In genomic region chr3:131771863-131772546, GRCm38 (mm10) we compare ENCODE assay signal across 14 mouse cellular contexts.
"Had no signal": no experiment of that assay in that cellular context is flagged by ENCODE, and none has a peak within 500 bp of the region (broad histone marks: within the 10 kb centered on the region; RNA-seq: fewer than 3 reads in every experiment).

No protein-coding gene starts in this region.

- H3K9me3 ChIP-seq: intestine, embryonic 15.5 days; kidney, embryonic 15.5 days; midbrain, embryonic 10.5 days; midbrain, embryonic 15.5 days had no signal

- H3K9ac ChIP-seq: intestine, embryonic 15.5 days; kidney, embryonic 15.5 days; lung, embryonic 14.5 days; midbrain, embryonic 15.5 days had no signal

- H3K27ac ChIP-seq: intestine, embryonic 15.5 days; kidney, embryonic 15.5 days; midbrain, embryonic 10.5 days; midbrain, embryonic 15.5 days had no signal

- ATAC-seq: intestine, embryonic 15.5 days; midbrain, embryonic 15.5 days had no signal

- H3K27me3 ChIP-seq: intestine, embryonic 15.5 days; kidney, embryonic 15.5 days; midbrain, embryonic 15.5 days had no signal

- H3K4me3 ChIP-seq: intestine, embryonic 15.5 days; kidney, embryonic 15.5 days; midbrain, embryonic 10.5 days; midbrain, embryonic 15.5 days had no signal

- DNase-seq: kidney, adult 2 months; kidney, postnatal 36 days; lung, postnatal 10 days; lung, postnatal 4 days; right cerebral cortex, adult 18-20 months; right cerebral cortex, postnatal 25 days; thymus, adult 2 months; thymus, postnatal 25 days had no signal

- H3K4me1 ChIP-seq: intestine, embryonic 15.5 days; midbrain, embryonic 10.5 days; midbrain, embryonic 15.5 days had no signal

- H3K36me3 ChIP-seq: intestine, embryonic 15.5 days; kidney, embryonic 15.5 days; midbrain, embryonic 10.5 days; midbrain, embryonic 15.5 days had no signal

- H3K4me2 ChIP-seq: intestine, embryonic 15.5 days; kidney, embryonic 15.5 days; liver, embryonic 11.5 days; lung, embryonic 14.5 days; midbrain, embryonic 15.5 days had no signal
